Mouse (Mus musculus): ENCODE measurements at regions not wholly inside any gene's neighbourhood (a gene's known extent, or its start where the extent isn't known, plus 50 kb on each side); places are given as distances from the start of the nearest gene placed in this dataset.

- WGBS: 72% methylated on average over 14 of the region's 14 CpGs
- no peak overlapping the region for H3K4me3 ChIP-seq (replicated peaks; ENCODE audit: insufficient read depth, low read depth, low read length)
- no peaks in the 10 kb centered on the region; the same call in 1 of the 2 replicates for H3K27me3 ChIP-seq (ENCODE audit: control insufficient read depth, insufficient read depth, low read length)
- no peak overlapping the region for H3K27ac ChIP-seq (ENCODE audit: insufficient read depth, low read length)
- H3K4me1 ChIP-seq (ENCODE audit: control insufficient read depth, insufficient read depth, low read length): no peaks in the 10 kb centered on the region
- no peak for DNase-seq
- TF ChIP-seq CTCF (IDR thresholded peaks at IDR 0.05; ENCODE audit: borderline replicate concordance, insufficient read depth, low read depth, low read length): no peak
- no peak for TF ChIP-seq POLR2A (IDR thresholded peaks at IDR 0.05; ENCODE audit: borderline replicate concordance, insufficient read depth, low read length)
Measured at GRCm38 (mm10) chr1:88605616-88606190, 95.8 kb upstream of the Glrp1 start.

GRCm38 (mm10) chr1:88602241-88602640 is 92.4 kb upstream of the Glrp1 start:
- Histone ChIP-seq H3K27ac (ENCODE audit: insufficient read depth, low read length) (no peak overlapping the region), H3K27me3 (ENCODE audit: control insufficient read depth, insufficient read depth, low read length) (no peaks in the 10 kb centered on the region; the same call in 1 of the 2 replicates), H3K4me3 (replicated peaks; ENCODE audit: insufficient read depth, low read depth, low read length) (no peak overlapping the region), H3K4me1 (ENCODE audit: control insufficient read depth, insufficient read depth, low read length) (no peaks in the 10 kb centered on the region)
- TF ChIP-seq CTCF (IDR thresholded peaks at IDR 0.05; ENCODE audit: borderline replicate concordance, insufficient read depth, low read depth, low read length) (no peak), POLR2A (IDR thresholded peaks at IDR 0.05; ENCODE audit: borderline replicate concordance, insufficient read depth, low read length) (no peak)
- peak; percentile 11 to 34 for DNase-seq
- WGBS: 51% methylated on average over 3 of the region's 3 CpGs

- TF ChIP-seq CTCF (IDR thresholded peaks at IDR 0.05; ENCODE audit: borderline replicate concordance, insufficient read depth, low read depth, low read length): no peak
- TF ChIP-seq POLR2A (IDR thresholded peaks at IDR 0.05; ENCODE audit: borderline replicate concordance, insufficient read depth, low read length): no peak
- WGBS: 80% methylated on average over 8 of the region's 8 CpGs
- H3K27ac ChIP-seq (ENCODE audit: insufficient read depth, low read length): no peak overlapping the region
- no peaks in the 10 kb centered on the region for H3K4me1 ChIP-seq (ENCODE audit: control insufficient read depth, insufficient read depth, low read length)
- no peak for DNase-seq
- no peaks in the 10 kb centered on the region; the same call in 1 of the 2 replicates for H3K27me3 ChIP-seq (ENCODE audit: control insufficient read depth, insufficient read depth, low read length)
- no peak overlapping the region for H3K4me3 ChIP-seq (replicated peaks; ENCODE audit: insufficient read depth, low read depth, low read length)
Measured at GRCm38 (mm10) chr1:88601801-88602200, 91.9 kb upstream of the Glrp1 start.

- no peak for DNase-seq
- 98% methylated on average over 1 of the region's 1 CpGs for WGBS
- no peaks in the 10 kb centered on the region for H3K4me1 ChIP-seq (ENCODE audit: control insufficient read depth, insufficient read depth, low read length)
- TF ChIP-seq CTCF (IDR thresholded peaks at IDR 0.05; ENCODE audit: borderline replicate concordance, insufficient read depth, low read depth, low read length) (no peak), POLR2A (IDR thresholded peaks at IDR 0.05; ENCODE audit: borderline replicate concordance, insufficient read depth, low read length) (no peak)
- no peak overlapping the region for H3K27ac ChIP-seq (ENCODE audit: insufficient read depth, low read length)
- H3K27me3 ChIP-seq (ENCODE audit: control insufficient read depth, insufficient read depth, low read length): no peaks in the 10 kb centered on the region; the same call in 1 of the 2 replicates
- no peak overlapping the region for H3K4me3 ChIP-seq (replicated peaks; ENCODE audit: insufficient read depth, low read depth, low read length)
Measured at GRCm38 (mm10) chr1:88600145-88600544, 90.3 kb upstream of the Glrp1 start.

GRCm38 (mm10) chr1:88594484-88595254 is 84.8 kb upstream of the Glrp1 start:
- no peak for TF ChIP-seq POLR2A (IDR thresholded peaks at IDR 0.05; ENCODE audit: borderline replicate concordance, insufficient read depth, low read length)
- TF ChIP-seq CTCF (IDR thresholded peaks at IDR 0.05; ENCODE audit: borderline replicate concordance, insufficient read depth, low read depth, low read length): no peak
- no peak for DNase-seq
- no peak overlapping the region for H3K27ac ChIP-seq (ENCODE audit: insufficient read depth, low read length)
- 6% methylated on average over 9 of the region's 9 CpGs for WGBS
- H3K27me3 ChIP-seq (ENCODE audit: control insufficient read depth, insufficient read depth, low read length): no peaks in the 10 kb centered on the region; the same call in 1 of the 2 replicates
- H3K4me1 ChIP-seq (ENCODE audit: control insufficient read depth, insufficient read depth, low read length): no peaks in the 10 kb centered on the region
- H3K4me3 ChIP-seq (replicated peaks; ENCODE audit: insufficient read depth, low read depth, low read length): no peak overlapping the region

GRCm38 (mm10) chr1:88592036-88592435 is 82.2 kb upstream of the Glrp1 start:
- WGBS: 18% methylated on average over 6 of the region's 6 CpGs
- Histone ChIP-seq H3K27ac (ENCODE audit: insufficient read depth, low read length) (no peak overlapping the region), H3K4me1 (ENCODE audit: control insufficient read depth, insufficient read depth, low read length) (no peaks in the 10 kb centered on the region), H3K4me3 (replicated peaks; ENCODE audit: insufficient read depth, low read depth, low read length) (no peak overlapping the region), H3K27me3 (ENCODE audit: control insufficient read depth, insufficient read depth, low read length) (no peaks in the 10 kb centered on the region; the same call in 1 of the 2 replicates)
- TF ChIP-seq CTCF (IDR thresholded peaks at IDR 0.05; ENCODE audit: borderline replicate concordance, insufficient read depth, low read depth, low read length) (no peak), POLR2A (IDR thresholded peaks at IDR 0.05; ENCODE audit: borderline replicate concordance, insufficient read depth, low read length) (no peak)
- no peak for DNase-seq

GRCm38 (mm10) chr1:88590802-88591380 is 81.0 kb upstream of the Glrp1 start:
- DNase-seq: no peak
- WGBS: 71% methylated on average over 9 of the region's 9 CpGs
- Histone ChIP-seq H3K4me1 (ENCODE audit: control insufficient read depth, insufficient read depth, low read length) (no peaks in the 10 kb centered on the region), H3K27ac (ENCODE audit: insufficient read depth, low read length) (no peak overlapping the region), H3K4me3 (replicated peaks; ENCODE audit: insufficient read depth, low read depth, low read length) (no peak overlapping the region), H3K27me3 (ENCODE audit: control insufficient read depth, insufficient read depth, low read length) (no peaks in the 10 kb centered on the region; the same call in 1 of the 2 replicates)
- TF ChIP-seq POLR2A (IDR thresholded peaks at IDR 0.05; ENCODE audit: borderline replicate concordance, insufficient read depth, low read length) (no peak), CTCF (IDR thresholded peaks at IDR 0.05; ENCODE audit: borderline replicate concordance, insufficient read depth, low read depth, low read length) (no peak)

Measured in cerebellum, adult 2 months (tissue).